Mouse (Mus musculus): ENCODE measurements at regions not wholly inside any gene's neighbourhood (a gene's known extent, or its start where the extent isn't known, plus 50 kb on each side); places are given as distances from the start of the nearest gene placed in this dataset.

DNA sequence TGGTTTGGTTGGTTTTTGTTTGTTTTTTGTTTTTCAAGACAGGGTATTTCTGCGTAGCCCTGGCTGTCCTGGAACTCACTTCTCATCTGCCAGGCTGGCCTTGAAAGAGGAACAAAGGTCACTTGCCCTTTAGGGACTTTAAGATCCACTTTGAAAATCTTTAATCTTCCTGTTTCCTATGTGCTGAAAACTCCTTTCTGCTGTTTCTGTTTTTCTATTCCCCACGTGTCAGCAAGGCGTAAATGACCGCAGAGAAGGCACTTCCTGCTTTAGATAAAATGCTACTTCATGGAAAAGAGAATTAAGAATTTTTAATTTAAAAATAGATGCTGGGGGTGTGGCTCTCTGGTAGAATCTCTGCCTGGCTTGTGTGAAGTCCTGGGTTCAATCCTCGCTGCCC lies 98.9 kb upstream of the Foxn2 start:
- TF ChIP-seq POLR2A (IDR thresholded peaks at IDR 0.05; ENCODE audit: borderline replicate concordance, low read depth, low read length) = no peak
- no peak for TF ChIP-seq CTCF (IDR thresholded peaks at IDR 0.05; ENCODE audit: low read depth, low read length)
